Mouse (Mus musculus): ENCODE measurements around the gene Gapdh.
A peak's percentile ranks its signal among the peaks of the same experiment; 100 is the strongest.

Gene Gapdh

DNA sequence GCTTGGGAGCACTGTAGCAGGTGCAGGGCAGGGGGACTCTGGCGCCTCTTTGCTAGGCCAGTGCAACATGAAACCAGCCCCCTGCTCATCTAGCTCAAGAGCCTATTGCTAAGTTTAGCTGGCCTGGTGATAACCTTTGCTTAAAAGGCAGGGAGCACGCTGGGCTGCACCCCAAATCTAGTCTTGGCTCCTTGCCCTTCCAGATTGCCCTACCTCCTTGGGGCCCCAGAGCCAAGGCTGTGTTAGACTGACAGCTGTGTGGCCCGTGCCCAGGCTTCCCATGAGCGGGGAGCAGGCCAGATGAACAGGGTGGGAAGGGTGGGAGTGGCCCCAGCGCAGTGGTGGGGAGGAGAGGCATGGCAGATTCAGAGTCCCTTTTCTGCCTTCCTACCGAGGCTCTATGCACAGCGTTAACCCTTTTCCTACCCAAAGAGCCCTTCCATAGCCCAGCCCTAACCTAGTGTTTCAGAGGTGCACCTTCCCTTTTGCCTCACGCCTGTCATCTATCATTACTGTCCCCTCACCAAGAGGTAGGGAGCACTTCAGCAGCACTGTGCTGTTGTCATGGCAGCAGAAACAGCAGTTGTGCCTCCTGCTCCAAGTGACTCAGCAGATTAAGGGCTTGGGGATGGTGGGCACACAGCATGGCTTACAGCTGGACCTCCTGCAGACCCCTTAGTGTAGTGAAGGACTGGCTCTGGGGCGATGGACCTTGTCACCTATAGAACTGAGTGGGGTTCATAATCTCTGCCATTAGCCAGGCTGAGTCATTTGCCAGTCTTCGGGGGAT, 789 bp upstream of the Gapdh start:
- peak; percentile 76 for DNase-seq (ENCODE audit: low read depth)

DNA sequence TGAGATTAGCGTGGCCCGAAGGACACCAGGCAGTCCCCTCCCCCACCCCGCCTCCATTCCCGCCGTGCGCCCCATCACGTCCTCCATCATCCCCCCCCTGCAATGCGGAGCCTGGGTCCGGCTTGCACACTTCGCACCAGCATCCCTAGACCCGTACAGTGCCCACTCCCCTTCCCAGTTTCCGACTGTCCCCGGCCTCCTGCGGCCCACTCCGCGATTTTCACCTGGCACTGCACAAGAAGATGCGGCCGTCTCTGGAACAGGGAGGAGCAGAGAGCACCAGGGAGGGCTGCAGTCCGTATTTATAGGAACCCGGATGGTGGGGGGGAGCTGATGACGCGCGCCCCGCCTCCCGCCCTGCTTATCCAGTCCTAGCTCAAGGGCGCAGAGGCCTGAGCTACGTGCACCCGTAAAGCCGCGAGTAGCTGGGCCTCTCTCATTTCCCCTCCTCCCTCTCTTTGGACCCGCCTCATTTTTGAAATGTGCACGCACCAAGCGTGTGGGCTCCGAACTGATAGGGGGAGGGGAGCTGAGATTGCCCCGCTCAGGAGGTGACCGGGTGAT, 857 bp downstream of the Gapdh start:
- peak; percentile 99 for DNase-seq (ENCODE audit: low read depth)

DNA sequence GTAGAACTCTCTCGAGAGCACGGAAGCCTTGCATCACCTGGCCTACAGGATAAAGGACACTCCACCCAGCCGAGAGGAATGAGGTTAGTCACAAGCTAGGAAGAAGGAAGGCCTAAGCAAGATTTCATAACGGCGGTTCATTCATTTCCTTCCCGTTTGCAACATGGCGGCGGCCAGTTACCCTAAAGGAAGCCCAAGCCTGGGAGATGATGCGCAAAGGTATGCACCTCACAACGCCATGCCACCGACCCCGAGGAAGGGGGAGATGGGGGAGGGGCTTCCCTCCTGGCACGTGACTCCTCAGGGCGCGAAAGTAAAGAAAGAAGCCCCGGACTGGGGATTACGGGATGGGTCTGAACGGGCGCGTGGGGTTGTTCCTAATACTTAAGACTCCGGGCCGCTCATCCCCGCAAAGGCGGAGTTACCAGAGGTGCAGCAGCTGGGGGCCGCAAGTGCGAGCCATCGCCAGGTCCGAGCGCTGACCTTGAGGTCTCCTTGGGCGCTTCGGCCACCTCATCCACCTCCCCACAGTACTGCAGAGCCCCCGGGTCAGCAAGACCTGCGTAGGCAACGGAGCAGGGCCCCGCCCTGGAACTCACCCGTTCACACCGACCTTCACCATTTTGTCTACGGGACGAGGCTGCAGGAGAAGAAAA, 1.5 kb downstream of the Gapdh start:
- peak; percentile 86 for DNase-seq (ENCODE audit: low read depth)

DNA sequence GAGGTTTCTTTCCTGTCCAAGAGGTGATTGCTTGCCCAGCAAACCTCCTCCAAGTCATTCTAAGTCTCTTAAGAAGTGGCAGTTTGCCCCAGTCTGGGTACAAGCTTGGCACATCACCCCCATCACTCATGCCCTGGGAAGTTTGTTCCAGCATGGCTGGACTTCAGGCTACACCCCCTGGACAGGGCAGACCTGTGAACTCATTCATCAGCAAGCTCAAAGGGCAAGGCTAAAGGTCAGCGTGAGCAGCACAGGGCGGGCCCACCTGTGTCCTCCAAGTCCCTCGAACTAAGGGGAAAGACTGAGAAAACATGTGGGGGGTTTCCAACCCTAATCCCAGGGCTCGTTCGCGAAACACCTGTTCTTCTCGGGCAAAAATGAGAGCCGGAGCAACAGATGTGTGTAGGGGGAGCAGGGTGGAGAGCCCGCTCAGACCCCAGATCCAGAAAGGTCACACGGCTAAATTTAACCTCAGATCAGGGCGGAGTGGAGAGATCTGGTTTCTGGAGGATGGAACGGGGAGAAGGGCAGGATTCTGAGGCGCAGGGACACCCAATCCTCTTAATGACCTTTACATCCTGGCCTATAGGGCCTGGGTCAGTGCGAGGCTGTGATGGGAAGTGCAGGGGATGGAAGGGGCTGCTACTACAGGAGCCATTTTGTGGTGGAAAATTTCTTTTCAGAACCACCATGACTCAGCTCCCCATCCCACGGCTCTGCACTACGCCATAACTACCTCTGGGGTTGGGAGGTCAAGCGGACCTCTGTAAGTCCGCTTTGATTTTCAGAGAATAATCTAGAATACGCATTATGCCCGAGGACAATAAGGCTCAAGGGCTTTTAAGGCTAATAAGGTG, 2.2 kb downstream of the Gapdh start:
- DNase-seq (ENCODE audit: low read depth) = peak; percentile 60

DNA sequence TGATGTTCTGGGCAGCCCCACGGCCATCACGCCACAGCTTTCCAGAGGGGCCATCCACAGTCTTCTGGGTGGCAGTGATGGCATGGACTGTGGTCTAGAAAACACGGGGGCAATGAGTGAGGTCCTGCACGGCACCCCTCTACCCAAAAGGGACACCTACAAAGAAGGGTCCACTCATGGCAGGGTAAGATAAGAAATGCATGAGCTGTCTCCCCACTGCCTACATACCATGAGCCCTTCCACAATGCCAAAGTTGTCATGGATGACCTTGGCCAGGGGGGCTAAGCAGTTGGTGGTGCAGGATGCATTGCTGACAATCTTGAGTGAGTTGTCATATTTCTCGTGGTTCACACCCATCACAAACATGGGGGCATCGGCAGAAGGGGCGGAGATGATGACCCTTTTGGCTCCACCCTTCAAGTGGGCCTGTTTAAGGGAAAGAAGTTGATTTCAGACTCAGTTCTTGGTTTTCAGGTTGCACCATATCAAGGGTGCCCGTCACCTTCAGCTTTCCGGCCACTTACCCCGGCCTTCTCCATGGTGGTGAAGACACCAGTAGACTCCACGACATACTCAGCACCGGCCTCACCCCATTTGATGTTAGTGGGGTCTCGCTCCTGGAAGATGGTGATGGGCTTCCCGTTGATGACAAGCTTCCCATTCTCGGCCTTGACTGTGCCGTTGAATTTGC, 3.5 kb downstream of the Gapdh start:
- DNase-seq (ENCODE audit: low read depth) = peak; percentile 36

DNA sequence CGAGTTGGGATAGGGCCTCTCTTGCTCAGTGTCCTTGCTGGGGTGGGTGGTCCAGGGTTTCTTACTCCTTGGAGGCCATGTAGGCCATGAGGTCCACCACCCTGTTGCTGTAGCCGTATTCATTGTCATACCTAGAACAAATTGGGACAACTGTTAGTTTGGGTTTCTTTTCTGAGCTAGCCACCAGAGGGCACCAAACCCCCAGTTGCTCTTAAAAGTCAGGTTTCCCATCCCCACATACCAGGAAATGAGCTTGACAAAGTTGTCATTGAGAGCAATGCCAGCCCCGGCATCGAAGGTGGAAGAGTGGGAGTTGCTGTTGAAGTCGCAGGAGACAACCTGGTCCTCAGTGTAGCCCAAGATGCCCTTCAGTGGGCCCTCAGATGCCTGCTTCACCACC, 4.3 kb downstream of the Gapdh start:
- peak; percentile 88 for DNase-seq (ENCODE audit: low read depth)

DNA sequence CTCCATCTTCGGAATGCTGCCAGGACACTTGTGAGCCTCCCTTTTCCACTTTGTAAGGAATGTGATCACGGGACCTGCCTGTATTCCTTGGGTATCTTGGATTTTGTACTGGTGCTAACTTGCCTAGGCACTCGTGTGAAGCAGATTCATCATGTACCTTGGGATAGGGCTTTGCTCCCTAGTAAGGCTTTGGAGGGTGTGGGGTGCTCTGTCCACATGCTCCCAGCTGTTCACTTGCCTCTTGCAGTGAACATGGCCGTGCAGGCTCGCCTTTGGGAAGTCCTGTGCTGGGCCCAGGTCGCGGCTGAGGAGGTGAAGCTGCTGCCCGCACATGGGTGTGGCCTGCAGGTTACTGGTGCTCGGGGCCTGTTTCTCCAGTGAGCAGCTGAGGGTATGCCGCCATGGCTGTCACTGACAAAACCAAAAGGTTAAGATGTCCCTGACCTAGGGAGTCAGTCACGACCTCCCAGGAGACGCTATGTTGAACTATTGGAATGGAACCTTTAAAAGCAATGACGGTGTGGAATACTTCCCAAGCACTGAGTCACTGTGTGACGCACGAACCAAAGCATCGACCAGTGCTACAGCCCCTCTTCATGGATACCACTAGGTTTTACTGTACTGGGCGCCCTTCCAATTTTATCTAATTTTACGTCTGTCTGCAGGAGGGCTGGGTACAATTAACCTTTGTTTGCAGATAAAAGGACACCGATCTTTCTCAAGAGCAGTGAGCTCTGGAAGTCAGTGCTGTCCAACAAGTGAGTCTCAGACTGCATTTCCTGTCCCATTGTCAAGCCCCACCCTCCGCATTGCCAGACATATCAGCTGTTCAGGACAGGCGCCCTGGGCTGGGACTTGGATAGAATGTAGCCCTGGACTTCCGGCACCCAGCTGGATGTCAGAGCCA, 5.2 kb downstream of the Gapdh start:
- peak; percentile 90 for DNase-seq (ENCODE audit: low read depth)

DNA sequence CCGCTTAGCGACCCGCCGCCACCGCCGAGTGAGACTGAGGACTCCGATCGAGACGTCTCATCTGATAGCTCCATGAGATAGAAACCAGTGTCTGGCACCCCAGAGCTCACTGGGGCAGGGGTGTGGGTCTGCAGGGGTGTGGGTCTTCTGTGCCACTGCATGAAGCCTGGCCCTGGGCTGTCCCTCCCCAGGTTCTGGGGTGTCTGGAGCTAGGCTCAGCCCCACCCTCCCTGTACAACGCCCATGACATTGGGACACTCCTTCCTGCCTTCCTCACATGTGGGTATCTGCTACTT, 5.8 kb downstream of the Gapdh start:
- no peak for DNase-seq (ENCODE audit: low read depth)

DNA sequence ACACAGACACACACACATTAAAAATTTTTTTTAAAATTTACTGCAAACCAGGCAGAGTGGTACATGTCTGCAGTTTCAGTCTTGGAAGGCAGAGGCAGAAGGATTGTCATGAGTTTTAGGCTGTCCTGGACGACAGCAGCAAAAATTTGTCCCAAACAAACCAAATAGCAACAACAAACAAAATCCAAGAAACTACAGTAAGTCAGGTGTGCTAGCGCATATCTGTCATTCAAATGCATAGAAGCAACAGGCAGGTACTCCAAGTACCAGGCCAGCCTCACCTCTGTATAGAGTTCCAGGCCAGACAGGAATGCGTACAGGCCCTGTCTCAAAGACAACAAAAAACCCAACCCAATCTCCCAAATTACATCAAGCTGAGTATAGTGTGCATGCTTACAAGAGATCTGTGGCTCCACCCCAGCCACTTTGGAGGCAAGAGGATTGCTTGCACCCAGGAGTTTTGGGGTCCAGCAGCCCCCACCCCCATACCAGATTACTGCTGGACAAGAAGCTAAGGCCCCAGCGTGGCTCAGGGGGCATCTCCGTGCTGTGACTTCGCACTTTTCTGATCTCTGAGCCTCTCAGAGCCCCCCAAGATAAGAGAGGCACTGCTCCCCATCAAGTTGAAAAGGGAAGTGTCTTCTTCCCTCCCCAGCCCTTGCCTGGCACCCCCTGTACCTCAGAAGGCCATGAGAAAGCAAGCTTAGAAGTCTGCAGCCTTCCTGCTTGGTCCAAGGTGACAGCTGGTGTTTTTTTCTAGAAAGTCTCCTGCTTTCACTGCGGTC, 6.3 kb downstream of the Gapdh start:
- no peak for DNase-seq (ENCODE audit: low read depth)

DNA sequence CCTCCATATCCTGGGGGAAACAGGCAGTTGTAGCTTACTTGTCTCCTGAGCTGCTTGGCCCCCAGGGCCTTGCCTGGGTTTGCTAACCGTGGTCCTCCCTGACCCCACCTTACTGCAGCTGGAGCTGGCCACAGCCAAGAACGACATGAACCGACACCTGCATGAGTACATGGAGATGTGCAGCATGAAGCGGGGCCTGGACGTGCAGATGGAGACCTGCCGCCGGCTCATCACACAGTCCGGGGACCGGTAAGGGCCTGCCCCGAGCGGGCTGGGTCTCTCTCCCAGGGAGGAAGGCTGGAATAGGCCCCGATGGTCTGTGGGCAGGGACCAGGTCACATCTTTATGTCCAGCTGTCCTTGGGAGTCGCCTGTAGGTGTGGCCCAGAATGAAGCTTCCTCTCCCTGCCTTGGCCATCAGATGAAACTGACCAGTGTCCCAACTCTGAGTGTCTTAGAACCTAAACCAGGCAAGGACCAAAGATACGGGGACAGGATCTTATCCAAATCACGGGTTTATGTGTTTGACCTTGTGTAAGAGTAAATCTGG, 7.2 kb downstream of the Gapdh start:
- no peak for DNase-seq (ENCODE audit: low read depth)

DNA sequence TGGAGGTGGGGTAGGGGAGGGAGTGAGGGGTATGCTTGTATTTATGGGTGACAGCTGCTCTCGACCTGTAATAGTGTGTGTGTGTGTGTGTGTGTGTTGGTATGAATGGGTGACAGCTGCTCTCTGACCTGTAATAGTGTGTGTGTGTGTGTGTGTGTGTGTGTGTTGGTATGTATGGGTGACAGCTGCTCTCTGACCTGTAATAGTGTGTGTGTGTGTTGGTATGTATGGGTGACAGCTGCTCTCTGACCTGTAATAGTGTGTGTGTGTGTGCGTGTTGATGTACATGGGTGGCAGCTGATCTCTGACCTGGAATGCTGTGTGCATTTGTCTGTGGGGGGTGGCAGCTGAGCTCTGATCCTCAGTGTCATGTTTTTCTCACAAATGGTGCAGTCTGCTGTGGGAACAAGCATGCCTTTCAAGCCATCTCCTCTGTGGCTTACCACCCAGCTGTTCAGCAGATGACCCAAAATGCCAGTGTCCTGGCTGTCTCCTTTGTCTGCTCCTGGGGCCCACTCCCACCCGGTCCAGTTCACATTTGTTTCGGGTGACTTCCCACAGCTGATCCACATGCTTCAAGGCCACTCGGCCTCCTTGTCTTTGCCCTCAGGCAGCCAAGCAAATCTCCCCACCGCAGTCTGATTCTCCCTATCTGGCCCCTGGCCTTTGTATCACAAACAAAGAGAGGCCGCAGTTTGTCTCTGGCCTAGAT, 9.2 kb downstream of the Gapdh start:
- DNase-seq (ENCODE audit: low read depth) = no peak

DNA sequence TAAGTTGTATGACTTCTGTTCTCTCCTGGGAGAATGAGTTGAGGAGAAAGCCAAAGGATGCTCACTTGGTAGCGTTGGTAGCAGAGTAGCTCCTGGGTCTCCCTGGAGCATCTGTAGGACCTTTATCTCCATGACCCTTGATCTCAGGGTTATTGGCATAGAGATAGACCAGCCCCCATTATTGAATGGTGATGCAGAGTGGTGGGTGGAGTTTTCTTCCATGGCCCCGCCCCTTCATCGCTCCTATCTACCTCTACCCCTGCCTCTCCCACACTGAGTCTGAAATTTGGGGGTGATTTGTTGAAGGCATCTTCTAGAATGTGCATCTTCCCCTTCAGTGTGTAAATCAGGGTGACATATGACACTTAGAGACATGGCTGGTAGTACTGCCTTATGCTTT, 9.8 kb downstream of the Gapdh start:
- no peak for DNase-seq (ENCODE audit: low read depth)

DNA sequence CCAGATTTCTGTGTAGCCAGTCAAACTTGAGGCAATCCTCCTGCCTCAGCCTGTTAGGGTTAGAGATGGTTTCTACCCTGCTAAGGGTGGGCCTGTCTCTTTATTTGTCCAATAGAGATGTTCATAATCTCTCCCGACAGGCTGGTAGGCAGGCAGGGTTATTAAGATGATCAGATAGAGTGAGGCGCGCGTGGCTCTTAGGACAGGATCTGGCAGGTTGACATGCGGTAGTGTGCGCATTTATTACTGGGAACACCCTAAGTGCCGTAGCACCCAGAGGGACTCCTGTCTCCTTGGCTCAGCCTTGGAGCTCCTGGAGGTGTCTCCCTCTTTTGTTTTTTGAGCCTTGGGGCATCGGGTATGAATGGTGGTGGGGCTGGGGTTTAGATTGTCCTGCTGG, 11.0 kb downstream of the Gapdh start:
- no peak for DNase-seq (ENCODE audit: low read depth)

DNA sequence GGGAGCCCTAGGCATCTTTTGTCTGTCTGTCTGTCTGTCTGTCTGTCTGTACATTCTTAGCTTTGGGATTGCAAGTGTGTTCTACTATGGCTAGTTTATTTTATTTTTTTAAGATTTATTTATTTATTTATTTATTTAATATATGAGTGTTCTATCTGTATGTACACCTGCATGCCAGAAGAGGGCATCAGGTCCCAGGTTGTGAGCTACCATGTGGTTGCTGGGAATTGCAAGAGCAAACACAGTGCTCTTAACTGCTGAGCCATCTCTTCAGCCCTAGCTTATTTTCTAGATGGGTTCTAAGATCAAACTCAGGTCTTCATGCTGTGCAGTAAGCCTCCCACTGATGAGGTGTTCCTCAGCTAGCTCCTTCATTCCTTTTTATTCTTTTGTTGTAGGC, 11.7 kb downstream of the Gapdh start:
- peak; percentile 70 for DNase-seq (ENCODE audit: low read depth)

DNA sequence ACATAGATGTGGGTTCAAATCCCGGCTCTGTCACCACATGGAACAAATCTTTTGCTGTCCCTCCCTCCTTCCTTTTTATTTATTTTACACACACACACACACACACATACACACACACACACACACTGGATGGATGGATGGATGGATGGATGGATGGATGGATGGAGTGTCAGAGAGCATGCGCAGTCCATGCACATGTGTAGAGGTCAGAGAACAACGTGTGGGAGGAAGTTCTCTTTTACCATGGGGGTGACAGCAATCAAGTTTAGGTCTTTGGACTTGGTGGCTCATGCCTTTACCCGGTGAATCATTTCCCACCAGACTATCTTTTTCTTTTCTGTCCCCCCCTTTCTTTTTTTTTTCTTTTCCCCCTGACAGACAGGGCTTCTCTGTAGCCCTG, 12.6 kb downstream of the Gapdh start:
- DNase-seq (ENCODE audit: low read depth) = no peak

DNA sequence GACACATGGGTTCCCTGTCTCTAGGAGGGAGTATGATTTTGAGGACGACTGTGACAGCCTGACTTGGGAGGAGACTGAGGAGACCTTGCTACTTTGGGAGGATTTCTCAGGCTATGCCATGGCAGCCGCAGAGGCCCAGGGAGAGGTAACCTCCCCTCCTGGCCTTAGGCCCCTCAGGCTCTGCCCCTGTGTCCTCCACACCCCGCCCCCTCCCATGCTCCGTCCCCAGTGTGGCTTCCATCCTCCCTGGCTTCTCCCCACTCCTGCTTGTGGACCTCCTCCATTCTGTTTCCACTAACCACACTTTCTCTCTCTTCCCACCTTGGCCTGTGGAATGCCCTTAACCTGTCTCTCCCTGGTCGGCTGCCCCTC, 13.3 kb downstream of the Gapdh start:
- no peak for DNase-seq (ENCODE audit: low read depth)

DNA sequence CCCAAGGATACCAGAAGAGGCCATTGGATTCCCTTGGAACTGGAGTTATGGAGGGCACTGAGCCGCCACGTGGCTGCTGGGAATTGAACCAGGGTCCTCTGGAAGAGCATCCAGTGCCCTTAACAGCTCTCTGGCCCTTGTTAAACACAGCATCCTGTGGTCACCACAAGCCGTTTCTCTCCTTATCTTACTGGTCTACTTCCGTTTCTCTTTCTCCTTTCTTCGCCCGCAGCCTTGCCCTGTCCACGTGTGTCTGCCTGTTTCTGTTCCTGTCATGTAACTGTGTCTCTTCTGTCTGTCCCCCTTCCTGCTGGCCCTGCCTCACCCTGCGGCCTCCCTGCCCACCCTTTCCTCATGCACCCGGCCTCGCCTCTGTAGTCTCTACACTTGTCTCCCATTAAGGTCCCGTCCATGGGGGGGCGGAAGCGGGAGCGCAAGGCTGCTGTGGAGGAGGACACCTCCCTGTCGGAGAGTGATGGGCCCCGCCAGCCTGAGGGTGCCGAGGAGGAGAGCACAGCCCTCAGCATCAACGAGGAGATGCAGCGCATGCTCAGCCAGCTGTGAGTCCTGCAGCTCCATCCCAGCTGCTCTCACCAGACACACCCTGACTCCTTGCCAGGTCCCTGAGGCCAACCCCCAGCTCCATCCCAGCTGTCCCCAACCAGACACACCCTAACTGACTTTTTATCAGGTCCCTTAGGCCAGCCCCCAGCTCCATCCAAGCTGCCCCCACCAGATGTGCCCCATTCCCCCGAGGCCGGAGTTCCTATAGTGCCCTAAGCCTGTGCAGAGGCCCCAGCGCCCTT, 13.9 kb downstream of the Gapdh start:
- DNase-seq (ENCODE audit: low read depth) = no peak

DNA sequence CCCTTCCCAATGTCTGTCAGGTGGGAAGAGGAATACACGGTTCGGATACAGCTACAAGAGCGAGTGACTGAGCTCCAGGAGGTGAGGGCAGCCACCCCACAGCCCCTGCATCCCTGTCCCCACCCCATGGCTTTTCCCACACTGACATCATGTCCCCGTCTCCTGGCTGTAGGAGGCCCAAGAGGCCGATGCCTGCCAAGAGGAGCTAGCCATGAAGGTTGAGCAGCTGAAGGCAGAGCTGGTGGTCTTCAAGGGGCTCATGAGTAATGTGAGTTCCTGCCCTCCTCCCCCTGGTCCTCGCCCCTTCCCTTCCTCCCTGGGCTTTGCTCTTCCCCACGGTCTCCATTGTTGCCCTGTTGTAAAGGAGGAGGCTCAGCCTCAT, 16.7 kb downstream of the Gapdh start:
- no peak for DNase-seq (ENCODE audit: low read depth)
